Mouse (Mus musculus) thymus, adult 2 months (tissue): ENCODE measurements at regions not wholly inside any gene's neighbourhood (a gene's known extent, or its start where the extent isn't known, plus 50 kb on each side); places are given as distances from the start of the nearest gene placed in this dataset.

ENCODE experiments used
- CTCF ChIP-seq: fragments of 200-500 bp; IDR thresholded peaks from 2 replicates; pipeline ENCODE4 v1.5.1; 2012; ENCODE audit warnings: mild to moderate bottlenecking, control low read depth, low read length, moderate library complexity, borderline replicate concordance; ENCODE audit not compliant: control insufficient read depth, poor library complexity, insufficient read depth; ENCODE audit errors: extremely low read depth
- POLR2A ChIP-seq: fragments of 200-500 bp; IDR thresholded peaks from 2 replicates; pipeline ENCODE4 v1.6.1; 2012; ENCODE audit warnings: mild to moderate bottlenecking, low read length, control low read depth, moderate library complexity; ENCODE audit not compliant: control insufficient read depth, poor library complexity, insufficient read depth; ENCODE audit errors: extremely low read depth

- TF ChIP-seq CTCF (no peak), POLR2A (no peak)
These were observed 109.3 kb upstream of the Ado start for GRCm38 (mm10) chr10:67658005-67658545.
